Mouse (Mus musculus) hindbrain, embryonic 13.5 days (tissue): ENCODE measurements around the gene Cald1. TPM values are rescaled to one million over a fixed set of nuclear protein-coding genes. Genes with fewer than 3 reads are reported as not detected.
A peak's percentile ranks its signal among the peaks of the same experiment; 100 is the strongest.

Experiments
- ATAC-seq: fragments of 200-750 bp; cut with Nextera tagmentation; 2 replicates; pipeline ENCODE4 v1.8.0; 2017; ENCODE audit warnings: moderate TSS enrichment; ENCODE audit not compliant: low FRiP score
- H3K27ac ChIP-seq: fragments of 300-500 bp; sonication (generic); 2 replicates; pipeline ENCODE4 v1.5.1; 2015; ENCODE audit warnings: inconsistent platforms, mild to moderate bottlenecking, moderate library complexity
- H3K27me3 ChIP-seq: fragments of 300-500 bp; sonication (generic); 2 replicates; pipeline ENCODE4 v1.6.1; 2015; ENCODE audit warnings: mild to moderate bottlenecking, inconsistent platforms
- H3K36me3 ChIP-seq: fragments of 300-500 bp; sonication (generic); 2 replicates; pipeline ENCODE4 v1.6.1; 2015; ENCODE audit warnings: mild to moderate bottlenecking, inconsistent platforms
- H3K4me1 ChIP-seq: fragments of 300-500 bp; sonication (generic); replicated peaks from 2 replicates; pipeline ENCODE4 v1.6.1; 2015; ENCODE audit warnings: inconsistent platforms
- H3K4me2 ChIP-seq: fragments of 300-500 bp; sonication (generic); 2 replicates; pipeline ENCODE4 v1.6.1; 2015; ENCODE audit warnings: inconsistent platforms, mild to moderate bottlenecking, moderate library complexity
- H3K4me3 ChIP-seq: fragments of 300-500 bp; sonication (generic); 2 replicates; pipeline ENCODE4 v1.5.1; 2015; ENCODE audit warnings: mild to moderate bottlenecking, inconsistent platforms
- H3K9ac ChIP-seq: fragments of 300-500 bp; sonication (generic); 2 replicates; pipeline ENCODE4 v1.6.1; 2015; ENCODE audit warnings: mild to moderate bottlenecking, inconsistent platforms
- H3K9me3 ChIP-seq: fragments of 300-500 bp; sonication (generic); 2 replicates; pipeline ENCODE4 v1.6.1; 2016; ENCODE audit warnings: inconsistent platforms
- WGBS: fragments of 180-500 bp; shearing (Covaris S2); methylation state at CpG from one replicate; pipeline ENCODE4 v1.1.7; 2015; 5-methylcytosine and 5-hydroxymethylcytosine counted together
- polyA plus RNA-seq: library from polyadenylated mRNA; unstranded; fragments of >200 nt; fragmentation: Nextera tagmentation; extraction: Ambion mirVana; gene quantifications from 2 replicates; pipeline ENCODE4 v1.2.1, GENCODE M21; 2015

The Cald1 gene
- polyA plus RNA-seq, 1 experiment from 2014 or later, result 80.0 TPM

- 42% methylated on average over 5 of the region's 5 CpGs for WGBS
- Histone ChIP-seq H3K4me2 (no peak overlapping the region), H3K27me3 (no peaks in the 10 kb centered on the region), H3K9me3 (no peaks in the 10 kb centered on the region), H3K9ac (no peak overlapping the region), H3K36me3 (no peaks in the 10 kb centered on the region), H3K4me3 (no peak overlapping the region), H3K27ac (no peak overlapping the region), H3K4me1 (peaks cover 5% of the 10 kb centered on the region; the same call in 1 of the 2 replicates)
- no peak for ATAC-seq
Observed at GRCm38 (mm10) chr6:34648017-34648787, 49.9 kb downstream of the Cald1 start.

- Histone ChIP-seq H3K9ac (no peak overlapping the region), H3K9me3 (no peaks in the 10 kb centered on the region), H3K4me2 (no peak overlapping the region), H3K27ac (no peak overlapping the region), H3K4me3 (no peak overlapping the region), H3K27me3 (no peaks in the 10 kb centered on the region), H3K36me3 (no peaks in the 10 kb centered on the region), H3K4me1 (peaks cover 5% of the 10 kb centered on the region; the same call in 1 of the 2 replicates)
- WGBS, result 61% methylated on average over 7 of the region's 7 CpGs
- ATAC-seq, result no peak
Observed at GRCm38 (mm10) chr6:34651298-34651697, 53.0 kb downstream of the Cald1 start.

DNA sequence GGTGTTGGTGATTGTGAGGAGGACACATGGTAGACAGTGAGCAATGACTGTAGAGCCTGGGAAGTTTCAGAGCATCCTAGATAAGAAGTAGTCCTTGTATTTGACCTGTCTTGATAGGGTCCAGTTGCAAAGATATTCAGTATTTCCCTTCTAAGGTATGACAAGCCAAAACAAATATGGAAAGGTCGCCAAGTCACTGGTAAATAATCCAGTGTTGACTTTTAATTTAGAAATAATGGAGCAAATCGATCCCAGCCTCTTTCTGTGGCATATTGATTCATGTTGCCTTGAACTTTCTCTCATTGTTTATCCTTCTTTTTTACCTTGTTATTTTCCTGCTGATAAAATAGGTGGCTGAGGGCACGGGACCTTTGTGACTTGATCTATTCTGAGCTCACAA, 57.4 kb downstream of the Cald1 start:
- Histone ChIP-seq H3K27ac (no peak overlapping the region), H3K9me3 (no peaks in the 10 kb centered on the region), H3K27me3 (no peaks in the 10 kb centered on the region), H3K4me1 (peaks cover 2% of the 10 kb centered on the region; the same call in 1 of the 2 replicates), H3K9ac (no peak overlapping the region), H3K36me3 (no peaks in the 10 kb centered on the region), H3K4me3 (no peak overlapping the region), H3K4me2 (no peak overlapping the region)
- WGBS, result 75% methylated on average over 3 of the region's 3 CpGs
- no peak for ATAC-seq

DNA sequence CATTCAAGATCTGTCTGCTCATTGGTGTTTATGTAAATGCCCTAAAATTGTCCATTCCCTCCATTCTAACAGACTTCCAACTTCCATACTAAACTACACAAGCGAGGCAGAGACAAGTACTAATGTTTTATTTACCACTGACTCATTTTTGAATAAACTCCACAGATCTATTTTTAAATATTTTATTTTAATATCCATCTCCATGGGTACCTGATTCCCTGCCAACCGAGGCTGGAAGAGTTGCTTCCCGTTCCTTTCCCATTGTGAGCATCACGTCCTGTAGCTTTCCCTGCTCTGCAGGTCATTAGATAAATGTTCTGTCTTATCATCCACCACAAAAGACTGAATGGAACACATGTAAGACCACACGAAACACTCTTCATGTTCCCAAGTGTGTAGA, 60.5 kb downstream of the Cald1 start:
- 86% methylated on average over 5 of the region's 5 CpGs for WGBS
- no peak for ATAC-seq
- no peaks in the 10 kb centered on the region for H3K36me3 ChIP-seq

DNA sequence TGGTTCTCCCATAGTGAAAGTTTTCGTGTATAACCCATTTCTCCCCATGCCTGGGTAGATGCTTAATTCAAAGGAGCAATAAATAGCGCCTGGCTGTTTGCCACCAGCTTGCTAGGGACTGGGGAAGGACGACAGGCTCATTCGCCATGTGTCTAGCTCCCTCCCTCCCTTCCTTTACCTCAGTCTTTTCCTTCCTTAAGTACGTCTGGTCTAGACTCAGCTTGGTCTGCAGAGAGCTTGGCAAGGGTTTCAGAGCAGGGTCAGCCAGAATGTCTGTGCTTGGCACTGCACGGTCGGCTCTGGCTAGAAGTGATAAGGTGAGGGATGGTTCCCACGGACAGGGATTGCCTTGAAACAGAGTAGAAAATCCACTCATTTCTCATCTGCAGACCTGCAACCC, 62.4 kb downstream of the Cald1 start:
- Histone ChIP-seq H3K27me3 (no peaks in the 10 kb centered on the region), H3K9ac (no peak overlapping the region), H3K36me3 (no peaks in the 10 kb centered on the region), H3K4me3 (no peak overlapping the region), H3K4me1 (peaks cover 5% of the 10 kb centered on the region; the same call in 1 of the 2 replicates), H3K4me2 (0 out of 2 replicates have a peak overlapping the region, but pooled peaks have one; percentile 6), H3K9me3 (no peaks in the 10 kb centered on the region), H3K27ac (0 out of 2 replicates have a peak overlapping the region, but pooled peaks have one; percentile 8)
- 35% methylated on average over 8 of the region's 8 CpGs for WGBS
- no peak for ATAC-seq

More for the DNA sequence above, 60.5 kb downstream of the Cald1 start:
- Histone ChIP-seq H3K4me1 (peaks cover 5% of the 10 kb centered on the region; the same call in 1 of the 2 replicates), H3K4me2 (no peak overlapping the region), H3K27me3 (no peaks in the 10 kb centered on the region), H3K9ac (no peak overlapping the region), H3K27ac (no peak overlapping the region), H3K9me3 (no peaks in the 10 kb centered on the region), H3K4me3 (no peak overlapping the region)

GRCm38 (mm10) chr6:34662626-34663025, 64.3 kb downstream of the Cald1 start:
- 82% methylated on average over 6 of the region's 6 CpGs for WGBS
- Histone ChIP-seq H3K9ac (no peak overlapping the region), H3K4me1 (peaks cover 5% of the 10 kb centered on the region; the same call in 1 of the 2 replicates), H3K27ac (no peak overlapping the region), H3K9me3 (no peaks in the 10 kb centered on the region), H3K4me3 (no peak overlapping the region), H3K27me3 (no peaks in the 10 kb centered on the region), H3K4me2 (no peak overlapping the region), H3K36me3 (no peaks in the 10 kb centered on the region)
- ATAC-seq, result no peak

GRCm38 (mm10) chr6:34664291-34664690, 66.0 kb downstream of the Cald1 start:
- no peak overlapping the region for H3K9ac ChIP-seq
- no peak overlapping the region for H3K4me2 ChIP-seq
- H3K36me3 ChIP-seq, result no peaks in the 10 kb centered on the region
- H3K4me3 ChIP-seq, result no peak overlapping the region
- ATAC-seq, result no peak
- peaks cover 5% of the 10 kb centered on the region; the same call in 1 of the 2 replicates for H3K4me1 ChIP-seq
- no peaks in the 10 kb centered on the region for H3K9me3 ChIP-seq
- 88% methylated on average over 4 of the region's 4 CpGs for WGBS
- no peaks in the 10 kb centered on the region for H3K27me3 ChIP-seq
- no peak overlapping the region for H3K27ac ChIP-seq

- no peaks in the 10 kb centered on the region for H3K36me3 ChIP-seq
- H3K4me2 ChIP-seq, result no peak overlapping the region
Observed at GRCm38 (mm10) chr6:34664749-34665148, 66.4 kb downstream of the Cald1 start.

GRCm38 (mm10) chr6:34668739-34669254, 70.5 kb downstream of the Cald1 start:
- no peak for ATAC-seq
- WGBS, result 89% methylated on average over 5 of the region's 5 CpGs
- Histone ChIP-seq H3K4me3 (no peak overlapping the region), H3K4me2 (no peak overlapping the region), H3K27me3 (no peaks in the 10 kb centered on the region), H3K4me1 (no peaks in the 10 kb centered on the region), H3K27ac (no peak overlapping the region), H3K36me3 (no peaks in the 10 kb centered on the region), H3K9me3 (no peaks in the 10 kb centered on the region), H3K9ac (no peak overlapping the region)

More at GRCm38 (mm10) chr6:34664749-34665148, 66.4 kb downstream of the Cald1 start:
- 71% methylated on average over 5 of the region's 5 CpGs for WGBS
- Histone ChIP-seq H3K9ac (no peak overlapping the region), H3K27me3 (no peaks in the 10 kb centered on the region), H3K4me1 (peaks cover 5% of the 10 kb centered on the region; the same call in 1 of the 2 replicates), H3K9me3 (no peaks in the 10 kb centered on the region), H3K27ac (no peak overlapping the region), H3K4me3 (no peak overlapping the region)
- ATAC-seq, result no peak

DNA sequence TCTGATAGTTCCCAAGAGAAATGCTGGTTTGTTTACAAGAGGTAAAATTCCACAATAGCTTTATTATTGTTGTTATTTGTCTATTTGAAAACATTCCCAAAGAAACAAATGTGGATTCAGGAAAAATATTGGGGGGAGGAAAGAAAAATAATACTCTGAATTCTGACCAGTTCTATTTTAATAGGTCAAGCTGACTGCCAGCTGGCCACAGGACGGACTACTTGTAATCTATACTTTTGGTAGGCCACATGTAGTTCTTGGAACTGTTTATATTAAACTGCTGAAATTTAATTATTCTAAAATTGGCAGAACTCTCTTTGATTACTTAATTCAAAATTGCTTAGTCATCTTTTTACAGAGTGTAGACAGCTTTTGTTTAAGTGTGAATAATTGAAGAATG, 73.1 kb downstream of the Cald1 start:
- Histone ChIP-seq H3K27me3 (no peaks in the 10 kb centered on the region), H3K36me3 (no peaks in the 10 kb centered on the region), H3K9me3 (no peaks in the 10 kb centered on the region), H3K4me2 (no peak overlapping the region), H3K27ac (no peak overlapping the region), H3K4me3 (no peak overlapping the region), H3K4me1 (no peaks in the 10 kb centered on the region), H3K9ac (no peak overlapping the region)
- ATAC-seq, result no peak
- WGBS, result 88% methylated on average over 1 of the region's 1 CpGs

GRCm38 (mm10) chr6:34674416-34674815, 76.1 kb downstream of the Cald1 start:
- Histone ChIP-seq H3K27me3 (no peaks in the 10 kb centered on the region), H3K27ac (no peak overlapping the region), H3K4me2 (no peak overlapping the region), H3K9ac (no peak overlapping the region), H3K4me3 (no peak overlapping the region), H3K9me3 (no peaks in the 10 kb centered on the region), H3K4me1 (no peaks in the 10 kb centered on the region), H3K36me3 (no peaks in the 10 kb centered on the region)
- ATAC-seq, result no peak
- 91% methylated on average over 7 of the region's 7 CpGs for WGBS

DNA sequence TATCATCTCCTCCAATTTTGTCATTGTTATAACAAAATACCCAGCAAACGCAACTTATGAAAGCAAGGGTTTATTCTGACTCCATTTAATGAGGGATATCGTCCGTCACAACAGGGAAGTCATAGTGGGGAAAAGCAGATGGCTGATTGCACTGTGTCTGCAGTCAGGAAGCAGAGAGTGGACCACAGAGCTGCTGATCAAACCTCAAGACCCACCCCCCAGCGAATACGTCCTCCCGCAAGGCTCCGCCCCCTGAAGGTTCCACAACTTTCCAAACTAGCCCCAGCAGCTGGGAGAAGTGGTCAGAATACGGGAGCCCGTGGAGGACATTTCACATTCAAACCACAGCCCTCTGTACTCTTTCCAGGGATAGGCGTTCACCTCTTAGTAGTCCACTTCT, 76.6 kb downstream of the Cald1 start:
- H3K4me3 ChIP-seq, result no peak overlapping the region
- 78% methylated on average over 10 of the region's 10 CpGs for WGBS
- ATAC-seq, result no peak
- no peak overlapping the region for H3K9ac ChIP-seq
- no peak overlapping the region for H3K27ac ChIP-seq
- no peak overlapping the region for H3K4me2 ChIP-seq
- no peaks in the 10 kb centered on the region for H3K36me3 ChIP-seq
- H3K4me1 ChIP-seq, result no peaks in the 10 kb centered on the region
- H3K27me3 ChIP-seq, result no peaks in the 10 kb centered on the region
- H3K9me3 ChIP-seq, result no peaks in the 10 kb centered on the region

GRCm38 (mm10) chr6:34682126-34682525, 83.8 kb downstream of the Cald1 start:
- no peak overlapping the region for H3K4me3 ChIP-seq
- 69% methylated on average over 8 of the region's 8 CpGs for WGBS
- no peaks in the 10 kb centered on the region for H3K36me3 ChIP-seq
- ATAC-seq, result no peak
- H3K27ac ChIP-seq, result no peak overlapping the region
- no peak overlapping the region for H3K9ac ChIP-seq
- H3K4me2 ChIP-seq, result no peak overlapping the region
- H3K27me3 ChIP-seq, result no peaks in the 10 kb centered on the region
- H3K9me3 ChIP-seq, result no peaks in the 10 kb centered on the region
- peaks cover 11% of the 10 kb centered on the region for H3K4me1 ChIP-seq
